Mouse (Mus musculus): Measurements from ENCODE around the gene Sorl1. TPM values are rescaled to one million over a fixed set of nuclear protein-coding genes. Genes with fewer than 3 reads are reported as not detected.
"Not testable (repeated sequence)": the region's sequence is repeated elsewhere in the genome, so short reads cannot be mapped to it uniquely, and the experiment has no call there.

The Sorl1 gene
- polyA plus RNA-seq, 1 experiment from 2014 or later: 15.5 TPM

DNA sequence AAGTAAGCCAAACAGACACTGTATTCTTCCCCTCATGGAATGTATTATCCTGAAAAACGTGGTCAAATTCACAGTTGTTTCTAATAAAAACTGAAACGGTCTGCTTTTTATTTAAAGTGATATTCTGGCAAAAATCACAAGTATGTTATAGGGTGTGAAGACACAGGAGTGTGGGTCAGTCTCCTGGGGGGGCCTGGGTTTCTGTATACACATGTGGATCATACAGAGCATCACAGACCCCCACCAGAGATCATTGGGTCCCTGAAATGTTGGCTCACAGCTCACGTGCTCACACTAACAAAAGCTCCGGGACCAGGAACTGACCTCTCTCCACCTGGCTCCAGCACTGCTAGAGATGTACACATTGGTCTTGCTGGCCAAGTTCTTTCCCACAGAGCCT is 60.7 kb downstream of the Sorl1 start:
- Histone ChIP-seq H3K4me2 (replicated peaks; ENCODE audit: low read depth, low read length) (no peak overlapping the region), H3K27ac (ENCODE audit: low read length) (no peak overlapping the region), H3K27me3 (ENCODE audit: control insufficient read depth, insufficient read depth, low read length) (no peaks in the 10 kb centered on the region), H3K36me3 (ENCODE audit: control insufficient read depth, insufficient read depth, low read length) (no peaks in the 10 kb centered on the region), H3K4me1 (ENCODE audit: control insufficient read depth, insufficient read depth, low read length) (no peaks in the 10 kb centered on the region), H3K9ac (replicated peaks; ENCODE audit: low read depth, low read length) (no peak overlapping the region), H3K9me3 (ENCODE audit: control insufficient read depth, low read depth, low read length) (no peaks in the 10 kb centered on the region), H3K4me3 (ENCODE audit: low read depth, low read length) (no peak overlapping the region)
- ATAC-seq (ENCODE audit: insufficient number of reproducible peaks, insufficient read depth, low FRiP score, low read depth): no peak
- WGBS: 71% methylated on average over 4 of the region's 4 CpGs

DNA sequence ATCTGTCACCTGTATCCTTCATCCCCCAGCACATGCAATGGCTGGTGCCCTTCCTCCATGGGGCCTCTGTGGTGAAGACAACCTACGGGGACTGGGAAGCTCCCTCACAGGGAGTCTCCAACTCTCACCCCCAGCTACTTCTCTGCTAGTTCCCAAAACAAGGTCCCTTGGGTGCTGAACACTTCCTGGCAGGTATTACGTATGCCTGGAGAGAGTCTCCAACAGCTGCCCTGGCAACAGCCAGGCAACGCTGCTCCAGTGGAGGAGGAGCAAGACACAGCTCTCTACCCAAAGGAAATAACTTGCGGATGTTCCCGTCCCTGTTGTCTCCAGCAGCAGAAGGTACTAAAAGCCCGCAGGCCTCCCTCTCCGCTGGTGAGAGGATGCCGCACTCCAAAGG is 61.8 kb downstream of the Sorl1 start:
- no peak overlapping the region for H3K9ac ChIP-seq (replicated peaks; ENCODE audit: low read depth, low read length)
- WGBS: 87% methylated on average over 8 of the region's 8 CpGs
- no peak overlapping the region for H3K27ac ChIP-seq (ENCODE audit: low read length)
- no peak overlapping the region for H3K4me2 ChIP-seq (replicated peaks; ENCODE audit: low read depth, low read length)
- H3K4me1 ChIP-seq (ENCODE audit: control insufficient read depth, insufficient read depth, low read length): no peaks in the 10 kb centered on the region
- no peak overlapping the region for H3K4me3 ChIP-seq (ENCODE audit: low read depth, low read length)
- no peaks in the 10 kb centered on the region for H3K36me3 ChIP-seq (ENCODE audit: control insufficient read depth, insufficient read depth, low read length)
- H3K27me3 ChIP-seq (ENCODE audit: control insufficient read depth, insufficient read depth, low read length): no peaks in the 10 kb centered on the region
- H3K9me3 ChIP-seq (ENCODE audit: control insufficient read depth, low read depth, low read length): no peaks in the 10 kb centered on the region
- ATAC-seq (ENCODE audit: insufficient number of reproducible peaks, insufficient read depth, low FRiP score, low read depth): no peak

DNA sequence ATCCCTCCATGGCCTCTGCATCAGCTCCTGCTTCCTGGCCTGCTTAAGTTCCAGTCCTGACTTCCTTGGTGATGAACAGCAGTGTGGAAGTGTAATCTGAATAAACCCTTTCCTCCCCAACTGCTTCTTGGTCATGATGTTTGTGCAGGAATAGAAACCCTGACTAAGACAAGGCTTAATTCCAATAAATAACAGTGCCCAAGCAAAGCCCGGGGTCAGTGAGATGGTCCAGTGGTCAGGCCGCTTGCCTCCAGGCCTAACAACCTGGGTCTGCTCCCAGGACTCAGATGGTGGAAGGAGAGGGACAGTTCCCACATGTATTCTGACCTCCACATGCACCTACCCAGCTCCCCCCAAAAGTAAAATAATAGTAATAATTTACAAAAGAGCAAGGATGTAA is 65.1 kb downstream of the Sorl1 start:
- WGBS: 90% methylated on average over 2 of the region's 2 CpGs

DNA sequence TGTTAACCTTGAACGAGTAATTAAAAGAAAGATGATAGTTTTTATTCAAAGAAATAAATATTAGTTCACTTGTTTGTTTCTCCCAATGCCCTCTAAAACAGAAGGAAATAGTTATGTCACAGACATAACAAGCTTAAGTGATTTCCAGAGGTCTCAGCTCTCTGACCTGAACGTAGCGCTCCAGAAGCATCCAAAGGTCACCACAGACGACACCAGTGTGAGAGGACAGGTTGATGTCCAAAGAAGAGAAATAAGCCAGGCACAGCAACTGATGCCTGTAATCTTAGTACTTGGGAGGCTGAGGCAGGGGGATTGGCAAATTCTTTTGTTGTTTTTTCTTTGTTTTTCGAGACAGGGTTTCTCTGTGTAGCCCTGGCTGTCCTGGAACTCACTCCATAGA is 67.5 kb downstream of the Sorl1 start:
- no peak for ATAC-seq (ENCODE audit: insufficient number of reproducible peaks, insufficient read depth, low FRiP score, low read depth)
- H3K36me3 ChIP-seq (ENCODE audit: control insufficient read depth, insufficient read depth, low read length): no peaks in the 10 kb centered on the region
- H3K27me3 ChIP-seq (ENCODE audit: control insufficient read depth, insufficient read depth, low read length): no peaks in the 10 kb centered on the region
- peaks cover 26% of the 10 kb centered on the region; the same call in 1 of the 2 replicates for H3K4me1 ChIP-seq (ENCODE audit: control insufficient read depth, insufficient read depth, low read length)
- no peak overlapping the region for H3K27ac ChIP-seq (ENCODE audit: low read length)
- no peak overlapping the region for H3K4me3 ChIP-seq (ENCODE audit: low read depth, low read length)
- no peaks in the 10 kb centered on the region for H3K9me3 ChIP-seq (ENCODE audit: control insufficient read depth, low read depth, low read length)
- H3K4me2 ChIP-seq (replicated peaks; ENCODE audit: low read depth, low read length): no peak overlapping the region
- no peak overlapping the region for H3K9ac ChIP-seq (replicated peaks; ENCODE audit: low read depth, low read length)
- 82% methylated on average over 5 of the region's 5 CpGs for WGBS

More for the DNA sequence above, 65.1 kb downstream of the Sorl1 start:
- H3K9ac ChIP-seq (replicated peaks; ENCODE audit: low read depth, low read length); ATAC-seq (ENCODE audit: insufficient number of reproducible peaks, insufficient read depth, low FRiP score, low read depth); H3K27me3 ChIP-seq (ENCODE audit: control insufficient read depth, insufficient read depth, low read length); H3K27ac ChIP-seq (ENCODE audit: low read length); H3K4me1 ChIP-seq (ENCODE audit: control insufficient read depth, insufficient read depth, low read length); H3K9me3 ChIP-seq (ENCODE audit: control insufficient read depth, low read depth, low read length); H3K36me3 ChIP-seq (ENCODE audit: control insufficient read depth, insufficient read depth, low read length); H3K4me3 ChIP-seq (ENCODE audit: low read depth, low read length); H3K4me2 ChIP-seq (replicated peaks; ENCODE audit: low read depth, low read length): not testable (repeated sequence)

DNA sequence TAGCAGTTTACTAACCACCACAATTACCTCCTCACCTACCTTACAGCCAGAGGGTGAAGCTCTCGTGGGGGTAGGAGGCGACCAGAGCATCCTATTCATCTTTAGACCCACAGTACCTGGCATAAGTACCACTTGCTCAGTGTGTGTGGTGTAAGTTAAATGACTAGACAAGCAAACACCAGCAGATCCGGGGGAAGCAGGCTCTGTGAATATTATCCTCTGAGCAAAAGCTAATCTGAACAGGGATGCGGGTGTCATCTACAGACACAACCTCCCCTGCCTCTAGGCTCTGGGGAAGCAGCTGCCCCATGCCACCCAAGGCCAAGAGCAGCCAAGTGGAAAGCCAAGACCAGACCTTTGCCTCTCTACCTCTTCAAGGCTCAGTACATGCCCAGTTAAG is 68.7 kb downstream of the Sorl1 start:
- 75% methylated on average over 4 of the region's 4 CpGs for WGBS

DNA sequence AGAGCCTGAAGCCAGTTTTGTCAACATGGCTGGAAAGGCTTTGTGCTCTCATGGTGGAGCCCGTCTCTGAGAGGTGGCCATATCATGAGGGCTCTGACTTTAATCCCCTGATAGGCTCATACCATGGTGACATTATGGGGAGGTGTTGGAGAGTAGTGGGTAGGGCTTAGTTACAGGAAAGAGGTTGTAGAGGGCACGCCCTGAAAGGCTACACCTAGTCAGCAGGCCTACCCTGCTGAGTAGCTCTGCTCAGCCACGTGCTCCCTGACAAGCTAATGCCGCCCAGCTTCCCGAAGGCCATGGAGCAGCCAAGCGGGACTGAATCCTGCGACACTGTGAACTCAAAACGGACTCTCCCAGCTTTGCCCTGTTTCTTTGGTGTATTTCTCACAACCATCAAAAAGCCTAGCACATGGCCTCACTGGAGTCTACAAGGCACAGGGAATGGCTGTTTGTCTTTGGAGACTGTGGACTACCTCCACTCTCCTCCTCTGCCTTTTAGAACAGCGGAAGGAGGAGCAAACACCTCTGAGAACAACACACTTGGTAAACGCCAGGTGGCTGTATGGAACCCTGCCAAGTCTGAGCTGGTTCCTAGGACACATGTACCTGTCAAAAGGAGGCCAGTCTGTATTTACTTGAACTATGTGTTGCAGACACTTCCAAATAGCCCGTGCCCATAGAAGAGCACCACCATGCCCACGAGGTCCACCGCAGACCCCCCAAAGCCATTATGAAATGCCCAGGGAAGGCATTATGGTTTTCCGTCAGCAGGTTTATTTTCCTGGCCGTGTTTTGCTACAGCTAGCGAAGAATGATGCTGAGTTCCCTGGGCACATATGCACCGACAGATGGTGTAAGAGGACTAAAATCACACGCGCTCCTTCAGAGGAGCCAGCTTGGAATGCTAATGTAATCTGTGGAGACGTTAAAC is 69.5 kb downstream of the Sorl1 start:
- WGBS: 60% methylated on average over 20 of the region's 20 CpGs
- no peaks in the 10 kb centered on the region for H3K9me3 ChIP-seq (ENCODE audit: control insufficient read depth, low read depth, low read length)
- no peaks in the 10 kb centered on the region for H3K27me3 ChIP-seq (ENCODE audit: control insufficient read depth, insufficient read depth, low read length)
- H3K27ac ChIP-seq (ENCODE audit: low read length): peak overlapping the region; percentile 72
- peaks cover 26% of the 10 kb centered on the region; the same call in 1 of the 2 replicates for H3K4me1 ChIP-seq (ENCODE audit: control insufficient read depth, insufficient read depth, low read length)
- peak; percentile 93 for ATAC-seq (ENCODE audit: insufficient number of reproducible peaks, insufficient read depth, low FRiP score, low read depth)
- H3K4me2 ChIP-seq (replicated peaks; ENCODE audit: low read depth, low read length): no peak overlapping the region
- no peak overlapping the region for H3K9ac ChIP-seq (replicated peaks; ENCODE audit: low read depth, low read length)
- H3K36me3 ChIP-seq (ENCODE audit: control insufficient read depth, insufficient read depth, low read length): no peaks in the 10 kb centered on the region
- H3K4me3 ChIP-seq (ENCODE audit: low read depth, low read length): no peak overlapping the region

More for the DNA sequence above, 68.7 kb downstream of the Sorl1 start:
- no peak for ATAC-seq (ENCODE audit: insufficient number of reproducible peaks, insufficient read depth, low FRiP score, low read depth)
- H3K27ac ChIP-seq (ENCODE audit: low read length): peak overlapping the region; percentile 72; the same call in 1 of the 2 replicates
- no peak overlapping the region for H3K4me3 ChIP-seq (ENCODE audit: low read depth, low read length)
- no peak overlapping the region for H3K9ac ChIP-seq (replicated peaks; ENCODE audit: low read depth, low read length)
- H3K36me3 ChIP-seq (ENCODE audit: control insufficient read depth, insufficient read depth, low read length): no peaks in the 10 kb centered on the region
- no peaks in the 10 kb centered on the region for H3K9me3 ChIP-seq (ENCODE audit: control insufficient read depth, low read depth, low read length)
- peaks cover 26% of the 10 kb centered on the region; the same call in 1 of the 2 replicates for H3K4me1 ChIP-seq (ENCODE audit: control insufficient read depth, insufficient read depth, low read length)
- no peaks in the 10 kb centered on the region for H3K27me3 ChIP-seq (ENCODE audit: control insufficient read depth, insufficient read depth, low read length)
- no peak overlapping the region for H3K4me2 ChIP-seq (replicated peaks; ENCODE audit: low read depth, low read length)

DNA sequence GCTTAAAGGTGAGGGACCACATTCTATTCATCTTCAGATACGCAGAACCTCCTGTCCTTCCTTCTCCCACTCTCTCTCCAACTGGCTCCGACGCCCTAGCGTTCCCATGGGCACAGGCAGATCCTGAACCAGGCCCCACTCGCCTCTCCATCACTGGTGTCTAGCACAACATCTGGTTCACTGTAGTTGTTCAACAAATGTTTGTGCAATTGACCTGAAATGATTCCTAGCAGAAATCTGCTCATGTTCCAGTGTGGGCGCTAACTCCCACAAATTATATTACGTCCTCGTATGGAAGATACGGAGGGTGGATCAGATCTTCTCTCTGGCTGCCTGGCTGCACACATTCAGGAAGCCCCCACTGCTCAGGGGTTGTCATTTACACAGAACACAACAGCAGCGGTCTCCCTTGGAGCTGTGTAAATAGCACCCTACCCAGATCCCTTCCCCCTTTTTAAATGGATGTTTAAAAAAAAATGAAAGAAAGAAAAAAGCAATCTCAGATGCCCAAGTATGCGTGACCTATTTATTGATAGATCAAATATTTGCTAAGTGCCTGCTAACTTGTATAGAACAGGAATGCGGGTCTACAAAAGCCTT is 70.4 kb downstream of the Sorl1 start:
- Histone ChIP-seq H3K9ac (replicated peaks; ENCODE audit: low read depth, low read length) (no peak overlapping the region), H3K4me2 (replicated peaks; ENCODE audit: low read depth, low read length) (no peak overlapping the region), H3K4me3 (ENCODE audit: low read depth, low read length) (no peak overlapping the region), H3K9me3 (ENCODE audit: control insufficient read depth, low read depth, low read length) (no peaks in the 10 kb centered on the region), H3K27me3 (ENCODE audit: control insufficient read depth, insufficient read depth, low read length) (no peaks in the 10 kb centered on the region), H3K4me1 (ENCODE audit: control insufficient read depth, insufficient read depth, low read length) (peaks cover 26% of the 10 kb centered on the region; the same call in 1 of the 2 replicates), H3K27ac (ENCODE audit: low read length) (peak overlapping the region; percentile 79), H3K36me3 (ENCODE audit: control insufficient read depth, insufficient read depth, low read length) (no peaks in the 10 kb centered on the region)
- 62% methylated on average over 12 of the region's 12 CpGs for WGBS
- peak; percentile 77 for ATAC-seq (ENCODE audit: insufficient number of reproducible peaks, insufficient read depth, low FRiP score, low read depth)

DNA sequence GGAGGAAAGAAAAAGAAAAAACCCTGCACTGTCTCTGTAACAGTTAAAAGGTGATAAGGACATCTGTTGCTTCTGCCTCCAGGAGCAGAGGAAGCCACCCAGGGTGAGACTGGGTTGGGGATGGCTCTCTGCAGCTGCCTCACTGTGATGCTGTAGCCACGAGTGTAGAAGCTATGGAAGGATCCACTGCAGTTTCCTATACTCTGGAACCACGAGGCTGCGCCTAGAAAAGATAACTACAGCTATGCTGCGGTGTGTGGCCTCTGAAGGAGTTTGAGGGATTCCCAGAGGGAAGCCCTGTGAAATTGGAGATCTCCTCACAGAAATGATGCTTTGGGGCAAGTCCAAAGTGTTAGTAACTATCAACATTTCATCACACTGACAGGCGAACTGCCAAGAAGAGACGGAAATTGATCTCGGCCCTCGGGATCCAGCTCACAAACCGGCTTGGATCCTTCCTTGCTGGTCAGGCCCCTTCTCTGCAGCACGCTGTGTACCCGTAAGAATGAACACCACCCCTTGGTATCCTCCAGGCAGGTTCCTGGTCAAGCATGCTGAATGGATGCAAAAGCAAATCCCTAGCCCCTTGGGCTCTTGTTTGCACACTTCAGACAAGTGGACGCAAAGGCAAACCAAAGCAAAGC is 71.3 kb downstream of the Sorl1 start:
- 19% methylated on average over 12 of the region's 12 CpGs for WGBS
- H3K4me2 ChIP-seq (replicated peaks; ENCODE audit: low read depth, low read length): peak overlapping the region; percentile 16; the same call in 1 of the 2 replicates
- no peaks in the 10 kb centered on the region for H3K9me3 ChIP-seq (ENCODE audit: control insufficient read depth, low read depth, low read length)
- peaks cover 26% of the 10 kb centered on the region; the same call in 1 of the 2 replicates for H3K4me1 ChIP-seq (ENCODE audit: control insufficient read depth, insufficient read depth, low read length)
- H3K27me3 ChIP-seq (ENCODE audit: control insufficient read depth, insufficient read depth, low read length): no peaks in the 10 kb centered on the region
- H3K9ac ChIP-seq (replicated peaks; ENCODE audit: low read depth, low read length): no peak overlapping the region
- ATAC-seq (ENCODE audit: insufficient number of reproducible peaks, insufficient read depth, low FRiP score, low read depth): peak; percentile 60
- H3K36me3 ChIP-seq (ENCODE audit: control insufficient read depth, insufficient read depth, low read length): no peaks in the 10 kb centered on the region
- no peak overlapping the region for H3K4me3 ChIP-seq (ENCODE audit: low read depth, low read length)
- H3K27ac ChIP-seq (ENCODE audit: low read length): peak overlapping the region; percentile 79; the same call in 1 of the 2 replicates

All from stomach, embryonic 14.5 days (tissue).